Mouse (Mus musculus) cerebellum, adult 9-11 months (tissue): ENCODE data around the gene Itgb2l.

ENCODE experiments used
- DNase-seq: peaks from one replicate; pipeline ENCODE4 v3.0.0; 2022

Itgb2l gene

GRCm38 (mm10) chr16:96425044-96425443, 18.4 kb downstream of the Itgb2l start:
- DNase-seq: no peak

- no peak for DNase-seq
These were observed 35.4 kb downstream of the Itgb2l start for GRCm38 (mm10) chr16:96408064-96408465.

GRCm38 (mm10) chr16:96406312-96406711, 37.1 kb downstream of the Itgb2l start:
- DNase-seq: no peak

GRCm38 (mm10) chr16:96402294-96402693, 41.1 kb downstream of the Itgb2l start:
- DNase-seq: no peak

GRCm38 (mm10) chr16:96400046-96400445, 43.4 kb downstream of the Itgb2l start:
- DNase-seq: no peak

- no peak for DNase-seq
These were observed 44.6 kb downstream of the Itgb2l start for GRCm38 (mm10) chr16:96398806-96399205.

- DNase-seq: no peak
These were observed 47.3 kb downstream of the Itgb2l start for GRCm38 (mm10) chr16:96396013-96396650.

- no peak for DNase-seq
These were observed 47.9 kb downstream of the Itgb2l start for GRCm38 (mm10) chr16:96395516-96395915.

GRCm38 (mm10) chr16:96391070-96391469, 52.3 kb downstream of the Itgb2l start:
- no peak for DNase-seq

- DNase-seq: no peak
These were observed 54.9 kb downstream of the Itgb2l start for GRCm38 (mm10) chr16:96388481-96388880.

GRCm38 (mm10) chr16:96387685-96388371, 55.6 kb downstream of the Itgb2l start:
- DNase-seq: no peak

- DNase-seq: no peak
These were observed 58.7 kb downstream of the Itgb2l start for GRCm38 (mm10) chr16:96384741-96385140.

- DNase-seq: no peak
These were observed 60.8 kb downstream of the Itgb2l start for GRCm38 (mm10) chr16:96382496-96383181.

GRCm38 (mm10) chr16:96381435-96381834, 62.0 kb downstream of the Itgb2l start:
- no peak for DNase-seq

GRCm38 (mm10) chr16:96378111-96378510, 65.3 kb downstream of the Itgb2l start:
- DNase-seq: no peak

- no peak for DNase-seq
These were observed 67.1 kb downstream of the Itgb2l start for GRCm38 (mm10) chr16:96376342-96376741.

- no peak for DNase-seq
These were observed 67.9 kb downstream of the Itgb2l start for GRCm38 (mm10) chr16:96375538-96375937.

GRCm38 (mm10) chr16:96372752-96373118, 70.7 kb downstream of the Itgb2l start:
- DNase-seq: no peak
